Mouse (Mus musculus) C2C12 (cell line): ENCODE results near the gene Nmrk1. TPM values are rescaled to one million over a fixed set of nuclear protein-coding genes. Genes with fewer than 3 reads are reported as not detected.

ENCODE experiments used
- H3K27me3 ChIP-seq: one replicate; pipeline ENCODE4 v1.6.1; 2011; ENCODE audit not compliant: control insufficient read depth, insufficient read depth, insufficient read length
- H3K36me3 ChIP-seq: one replicate; pipeline ENCODE4 v1.6.1; 2011; ENCODE audit not compliant: control insufficient read depth, insufficient read depth
- H3K4me3 ChIP-seq: one replicate; pipeline ENCODE4 v1.5.1; 2011; ENCODE audit warnings: mild to moderate bottlenecking, control low read depth; ENCODE audit not compliant: poor library complexity, insufficient read depth, severe bottlenecking
- H3K79me2 ChIP-seq: one replicate; pipeline ENCODE4 v1.6.1; 2011; ENCODE audit not compliant: control insufficient read depth, insufficient read depth
- H3K79me3 ChIP-seq: one replicate; pipeline ENCODE4 v1.6.1; 2011; ENCODE audit warnings: low read depth, control low read depth
- H3ac ChIP-seq: one replicate; pipeline ENCODE3; 2011; ENCODE audit warnings: low read depth; ENCODE audit not compliant: control insufficient read depth, insufficient read length
- CEBPB ChIP-seq: IDR thresholded peaks from one replicate; pipeline ENCODE4 v1.6.1; 2011; ENCODE audit warnings: low read depth, mild to moderate bottlenecking, control low read depth, moderate library complexity
- CTCF ChIP-seq: IDR thresholded peaks from one replicate; pipeline ENCODE4 v1.5.1; 2011; ENCODE audit not compliant: control insufficient read depth, insufficient read depth, insufficient read length
- FOSL1 ChIP-seq: IDR thresholded peaks from one replicate; pipeline ENCODE4 v1.8.0; 2011; ENCODE audit warnings: mild to moderate bottlenecking, low read length; ENCODE audit not compliant: poor library complexity, insufficient read depth, severe bottlenecking
- MAX ChIP-seq: IDR thresholded peaks from one replicate; pipeline ENCODE4 v1.6.1; 2011; ENCODE audit warnings: mild to moderate bottlenecking, control low read depth
- MYOD1 ChIP-seq: IDR thresholded peaks from one replicate; pipeline ENCODE4 v1.6.1; 2011; ENCODE audit warnings: low read depth; ENCODE audit not compliant: control insufficient read depth, insufficient read length
- MYOG ChIP-seq: IDR thresholded peaks from one replicate; pipeline ENCODE4 v1.6.1; 2011; ENCODE audit not compliant: control insufficient read depth, insufficient read length; ENCODE audit errors: extremely low read depth
- USF1 ChIP-seq: IDR thresholded peaks from one replicate; pipeline ENCODE4 v1.6.1; 2011; ENCODE audit warnings: low read depth, mild to moderate bottlenecking, control low read depth, moderate library complexity
- polyA plus RNA-seq: library from polyadenylated mRNA; unstranded; fragments of >200 nt; fragmentation: generic; extraction: Trizol; gene quantifications from one replicate; pipeline ENCODE4 v1.2.1, GENCODE M21; 2012; ENCODE audit warnings: missing spikeins

Gene Nmrk1
- polyA plus RNA-seq, 1 experiment, result 1.6 TPM

DNA sequence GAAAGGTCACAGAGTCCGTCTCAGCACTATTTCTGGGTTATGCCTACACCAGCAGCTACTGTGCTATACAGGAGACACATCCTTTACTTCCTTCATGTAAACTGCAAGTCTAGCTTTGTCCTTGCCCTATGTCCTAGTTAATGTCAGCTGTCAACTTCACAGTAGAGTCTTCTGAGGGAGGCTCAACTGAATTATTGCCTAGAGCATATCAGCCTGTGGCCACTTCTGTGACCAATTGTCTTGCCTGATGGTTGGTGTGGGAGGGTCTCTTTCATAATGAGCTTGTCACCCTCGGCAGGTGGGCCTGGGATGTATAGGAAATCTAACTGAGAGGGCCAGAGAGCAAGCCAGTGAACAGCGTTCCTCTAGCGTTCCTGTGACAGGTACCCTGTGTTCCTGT is 11.7 kb downstream of the Nmrk1 start:
- Histone ChIP-seq H3ac (no peak overlapping the region), H3K4me3 (no peak overlapping the region), H3K79me2 (no peaks in the 10 kb centered on the region), H3K27me3 (no peaks in the 10 kb centered on the region), H3K36me3 (no peaks in the 10 kb centered on the region), H3K79me3 (no peaks in the 10 kb centered on the region)
- TF ChIP-seq USF1 (no peak), MYOG (no peak), MAX (no peak), CTCF (no peak), MYOD1 (no peak), FOSL1 (no peak), CEBPB (no peak)

DNA sequence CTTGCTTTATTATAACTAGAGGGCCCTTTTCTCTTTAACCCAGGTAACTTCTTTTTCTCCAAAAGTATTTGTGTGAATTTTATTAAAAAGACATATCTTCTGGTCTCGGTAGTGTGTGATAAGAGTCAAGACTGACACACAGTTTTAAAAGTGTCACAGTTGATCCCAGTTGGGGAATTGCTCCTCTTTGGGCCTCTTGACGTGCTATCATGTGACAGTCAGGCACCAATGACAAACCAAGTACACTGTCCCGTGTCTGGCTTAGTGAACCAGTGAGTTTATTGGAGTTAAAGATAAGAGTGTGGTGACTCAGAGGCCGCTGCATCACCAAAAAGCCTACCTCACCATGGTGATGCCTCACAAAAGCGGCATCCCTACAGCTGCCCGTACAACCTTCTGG is 12.3 kb downstream of the Nmrk1 start:
- TF ChIP-seq USF1 (peak; percentile 27), MAX (no peak), CTCF (no peak), MYOD1 (no peak), MYOG (no peak), CEBPB (no peak), FOSL1 (no peak)
- H3K79me3 ChIP-seq, result no peaks in the 10 kb centered on the region
- no peaks in the 10 kb centered on the region for H3K36me3 ChIP-seq
- H3ac ChIP-seq, result no peak overlapping the region
- no peaks in the 10 kb centered on the region for H3K27me3 ChIP-seq
- no peaks in the 10 kb centered on the region for H3K79me2 ChIP-seq
- H3K4me3 ChIP-seq, result no peak overlapping the region

DNA sequence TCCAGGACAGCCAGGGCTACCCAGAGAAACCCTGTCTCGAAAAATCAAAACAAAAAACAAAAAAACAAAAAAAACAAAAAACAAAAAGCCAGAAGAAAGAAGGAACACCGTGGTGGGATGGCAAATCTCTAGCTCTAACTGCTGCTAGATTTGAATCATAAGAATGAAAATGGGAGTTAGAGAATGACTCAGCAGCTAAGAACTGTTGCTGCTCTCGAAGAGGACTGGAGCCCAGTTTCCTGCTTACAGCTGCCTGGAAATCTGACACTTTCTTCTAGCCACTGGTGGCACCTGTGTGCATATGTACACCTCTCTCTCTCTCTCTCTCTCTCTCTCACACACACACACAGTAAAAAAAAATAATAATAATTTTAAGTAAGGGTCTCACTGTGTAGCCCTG is 14.6 kb downstream of the Nmrk1 start:
- Histone ChIP-seq H3ac (no peak overlapping the region), H3K27me3 (no peaks in the 10 kb centered on the region), H3K36me3 (no peaks in the 10 kb centered on the region), H3K79me2 (no peaks in the 10 kb centered on the region), H3K4me3 (no peak overlapping the region), H3K79me3 (no peaks in the 10 kb centered on the region)
- TF ChIP-seq CEBPB, result no peak
- no peak for TF ChIP-seq MYOG
- TF ChIP-seq USF1, result no peak

DNA sequence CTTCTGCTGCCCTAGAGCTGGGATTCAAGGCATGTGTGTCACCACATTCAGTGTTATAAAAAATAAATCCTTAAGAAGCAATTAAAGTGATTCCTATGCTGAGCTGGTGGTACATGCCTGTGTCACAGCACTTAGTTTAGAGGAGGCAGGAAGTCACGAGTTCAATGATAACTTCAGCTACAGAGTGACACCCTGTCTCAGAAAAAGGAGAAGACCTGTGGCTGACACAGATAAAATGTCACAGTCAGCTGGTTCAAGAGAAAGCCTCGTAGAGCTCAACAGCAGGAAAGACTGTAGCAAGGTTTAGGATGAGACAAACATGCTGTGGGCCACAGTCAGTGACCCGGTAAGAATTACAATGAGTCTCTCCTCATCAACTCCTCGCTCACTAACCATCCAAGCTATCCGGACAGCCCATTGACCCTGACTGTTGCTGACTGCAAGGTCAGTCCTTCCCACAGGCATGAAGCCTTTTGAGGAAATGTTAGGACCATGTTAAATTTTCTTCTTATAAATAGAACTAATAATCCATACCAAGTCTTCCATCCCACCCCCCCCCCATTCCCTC is 15.2 kb downstream of the Nmrk1 start:
- Histone ChIP-seq H3K36me3 (no peaks in the 10 kb centered on the region), H3K79me2 (no peaks in the 10 kb centered on the region), H3K79me3 (no peaks in the 10 kb centered on the region), H3K4me3 (no peak overlapping the region), H3ac (no peak overlapping the region), H3K27me3 (no peaks in the 10 kb centered on the region)
- TF ChIP-seq FOSL1, result no peak
- no peak for TF ChIP-seq MYOD1
- TF ChIP-seq CEBPB, result no peak
- no peak for TF ChIP-seq CTCF
- no peak for TF ChIP-seq USF1
- TF ChIP-seq MYOG, result no peak
- no peak for TF ChIP-seq MAX

DNA sequence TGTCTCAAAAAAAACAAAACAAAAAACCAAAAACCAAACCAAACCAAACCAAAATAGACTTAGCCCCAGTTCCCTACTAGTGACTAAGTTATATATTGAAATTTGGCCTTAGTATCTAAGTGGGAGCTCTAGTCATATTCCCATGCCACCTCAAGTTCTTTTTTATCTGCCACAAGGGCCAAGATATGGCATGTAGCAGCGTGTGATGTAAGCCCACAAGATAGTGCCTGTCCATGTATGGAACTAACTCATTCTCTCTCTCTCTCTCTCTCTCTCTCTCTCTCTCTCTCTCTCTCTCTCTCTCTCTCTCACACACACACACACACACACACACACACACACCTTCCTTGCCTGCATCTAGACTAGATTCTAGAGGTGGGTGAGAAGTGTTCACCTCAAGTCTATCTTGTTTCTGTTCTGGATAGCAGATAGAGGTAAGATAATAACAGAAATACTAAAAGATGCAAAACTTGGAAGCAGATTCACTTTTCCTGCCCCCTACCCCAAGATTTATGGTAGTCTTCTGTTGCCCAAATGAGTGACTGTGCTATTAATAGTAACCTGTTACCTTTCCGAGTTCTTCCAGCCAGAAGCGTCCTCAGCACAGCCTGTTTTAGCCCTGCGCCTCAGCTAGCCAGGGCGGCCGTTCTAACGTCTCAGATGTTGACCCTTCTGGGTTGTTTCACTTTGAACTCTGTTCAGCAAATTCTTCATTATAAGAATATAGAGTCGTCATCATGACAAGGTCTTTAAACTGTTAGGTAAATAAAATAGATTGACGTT is 16.2 kb downstream of the Nmrk1 start:
- no peak for TF ChIP-seq CEBPB
- no peak for TF ChIP-seq USF1
- TF ChIP-seq MYOD1, result no peak
- TF ChIP-seq MYOG, result no peak
- TF ChIP-seq MAX, result no peak
- no peak for TF ChIP-seq FOSL1

DNA sequence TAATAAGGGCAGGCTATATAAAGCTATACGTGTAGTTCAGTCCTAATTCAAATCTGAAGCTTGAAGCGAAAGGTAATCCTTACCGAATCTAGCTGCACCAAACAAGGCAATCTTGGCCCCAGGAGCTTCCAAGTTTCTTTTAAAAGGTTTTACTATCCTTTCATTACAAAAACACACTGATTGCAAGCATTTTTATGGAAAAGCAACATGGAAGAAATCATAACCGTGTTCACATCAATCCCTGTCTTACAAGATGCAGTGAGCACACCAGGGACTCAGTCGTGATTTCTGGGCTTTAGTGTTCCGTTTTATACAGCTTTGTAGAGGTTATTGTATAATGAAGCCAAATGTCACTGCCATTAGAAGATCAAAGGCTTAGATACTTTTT is 16.8 kb downstream of the Nmrk1 start:
- no peak overlapping the region for H3K4me3 ChIP-seq
- H3ac ChIP-seq, result no peak overlapping the region
- no peaks in the 10 kb centered on the region for H3K79me2 ChIP-seq
- no peaks in the 10 kb centered on the region for H3K36me3 ChIP-seq
- H3K27me3 ChIP-seq, result no peaks in the 10 kb centered on the region
- H3K79me3 ChIP-seq, result no peaks in the 10 kb centered on the region
- no peak for TF ChIP-seq CEBPB
- TF ChIP-seq CTCF, result no peak

More for the DNA sequence above, 16.2 kb downstream of the Nmrk1 start:
- no peak overlapping the region for H3K4me3 ChIP-seq
- no peaks in the 10 kb centered on the region for H3K36me3 ChIP-seq
- no peak overlapping the region for H3ac ChIP-seq
- no peaks in the 10 kb centered on the region for H3K27me3 ChIP-seq
- H3K79me3 ChIP-seq, result no peaks in the 10 kb centered on the region
- H3K79me2 ChIP-seq, result no peaks in the 10 kb centered on the region
